Mouse (Mus musculus): Measurements from ENCODE around the gene Ctnnd2. TPM values are rescaled to one million over a fixed set of nuclear protein-coding genes. Genes with fewer than 3 reads are reported as not detected.

The Ctnnd2 gene
- total RNA-seq, 2 experiments from 2014 or later = 223 to 236 TPM

DNA sequence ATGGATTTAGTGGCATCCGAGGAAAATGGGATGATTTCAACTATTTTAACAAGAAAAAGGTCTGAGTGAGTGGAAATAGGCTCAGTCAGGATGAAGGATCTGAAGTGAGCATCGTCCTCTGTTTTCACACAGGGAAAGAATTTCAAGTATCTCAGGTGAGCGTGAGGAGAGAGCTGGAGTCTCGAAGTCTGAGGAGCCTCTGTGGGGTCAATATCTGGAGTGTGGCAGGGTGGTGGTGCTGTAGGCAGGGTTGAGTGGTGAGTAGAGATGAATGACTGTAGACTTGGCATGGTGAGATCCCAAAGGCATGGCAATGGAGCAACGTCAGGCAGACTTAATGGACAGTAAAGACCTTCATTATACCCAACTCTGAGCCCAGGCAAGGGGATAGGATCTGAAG is 529.2 kb downstream of the Ctnnd2 start:
- DNase-seq (ENCODE audit: low spot score in 2 of 2) = no peak

DNA sequence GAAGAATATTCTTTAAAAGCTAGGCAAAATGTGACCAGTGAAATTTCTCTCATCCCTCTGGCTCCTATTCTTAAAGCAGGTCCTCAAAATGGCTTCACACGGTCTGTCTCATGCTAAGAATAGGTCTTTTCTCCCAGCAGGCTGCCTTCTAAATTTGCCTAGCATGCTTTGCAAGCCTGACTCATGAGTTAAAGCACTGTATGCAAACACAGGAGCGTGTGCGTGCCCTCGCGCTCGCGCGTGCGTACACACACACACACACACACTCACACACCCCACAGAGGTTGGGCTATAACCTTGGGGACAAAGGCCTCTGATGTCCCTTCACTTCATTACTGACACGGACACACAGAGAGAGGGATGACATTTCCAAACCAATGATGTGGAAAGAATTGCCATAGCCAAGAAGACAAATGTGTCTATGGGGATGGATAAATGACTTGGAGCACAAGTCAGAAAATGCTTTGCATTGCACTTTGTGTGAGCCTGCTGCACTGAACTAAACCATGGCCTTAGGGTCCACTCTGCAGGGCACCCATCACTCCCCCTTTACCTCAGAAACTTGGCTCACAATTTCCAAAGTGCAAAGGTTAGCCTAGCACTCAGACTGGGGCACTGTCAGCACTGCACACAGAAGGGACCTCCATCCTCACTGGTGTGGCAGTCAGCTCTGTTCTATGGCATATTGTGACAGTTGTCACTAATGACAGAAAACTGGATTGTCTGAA is 536.8 kb downstream of the Ctnnd2 start:
- DNase-seq (ENCODE audit: low spot score in 2 of 2) = peak; percentile 28 to 55

DNA sequence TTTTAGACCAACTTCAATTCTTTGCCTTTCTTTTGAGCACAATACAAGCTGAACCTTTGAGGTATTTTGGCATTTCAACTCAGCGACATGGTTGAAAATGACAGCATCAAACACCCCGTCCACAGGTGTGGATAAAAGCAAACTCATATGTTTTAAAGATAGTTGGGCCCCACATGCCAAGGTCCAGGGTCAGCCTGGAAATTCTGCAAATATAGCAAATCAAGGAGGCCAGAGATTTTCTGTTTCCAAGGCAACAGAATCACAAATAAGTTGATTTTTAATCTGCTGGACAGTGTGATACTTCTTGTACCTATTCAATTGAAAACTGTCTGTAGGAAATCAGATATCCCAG is 537.3 kb downstream of the Ctnnd2 start:
- no peak for DNase-seq (ENCODE audit: low spot score in 2 of 2)

DNA sequence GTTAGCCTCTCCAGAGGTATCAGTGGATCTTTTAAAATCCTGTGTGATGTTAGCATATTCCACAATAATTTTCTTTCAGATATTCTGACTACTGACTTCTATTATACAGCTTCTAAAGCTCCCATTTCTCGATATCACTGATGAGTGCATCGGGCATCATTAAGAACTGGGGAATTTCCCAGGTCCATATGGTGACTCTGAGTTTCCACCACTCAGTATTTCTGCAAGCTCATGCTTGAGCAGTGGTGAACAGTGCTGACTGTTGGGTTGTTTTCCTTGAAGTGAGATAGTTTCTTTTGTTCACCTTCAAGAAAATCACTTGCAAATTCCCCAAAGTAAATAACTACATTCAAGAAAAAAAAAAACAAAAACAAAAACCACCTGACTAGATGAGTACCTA is 542.4 kb downstream of the Ctnnd2 start:
- no peak for DNase-seq (ENCODE audit: low spot score in 2 of 2)

- DNase-seq (ENCODE audit: low spot score in 2 of 2) = peak; percentile 14 to 15
These were observed 546.4 kb downstream of the Ctnnd2 start for GRCm38 (mm10) chr15:30718811-30719210.

GRCm38 (mm10) chr15:30719226-30719625 is 546.8 kb downstream of the Ctnnd2 start:
- peak; percentile 42 to 57 for DNase-seq (ENCODE audit: low spot score in 2 of 2)

DNA sequence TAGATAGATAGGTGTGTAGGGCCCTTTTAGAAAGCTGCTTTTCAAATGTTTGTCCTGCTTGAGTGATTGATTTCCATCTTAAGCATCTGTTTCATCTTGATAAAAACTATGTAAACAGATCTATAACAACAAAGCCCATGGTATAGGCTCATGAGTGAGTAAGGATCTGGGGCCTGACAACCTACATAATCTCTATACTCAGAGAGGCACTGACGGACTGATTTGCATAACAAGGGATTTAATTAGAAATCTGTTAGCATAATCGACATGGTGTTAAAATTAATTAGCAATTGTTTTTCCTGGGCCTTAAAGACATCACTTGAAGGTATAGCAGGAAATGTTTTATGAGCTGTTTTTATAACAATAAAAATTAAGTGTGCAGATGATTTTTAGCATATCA is 548.7 kb downstream of the Ctnnd2 start:
- no peak for DNase-seq (ENCODE audit: low spot score in 2 of 2)

- no peak for DNase-seq (ENCODE audit: low spot score in 2 of 2)
These were observed 553.7 kb downstream of the Ctnnd2 start for GRCm38 (mm10) chr15:30726066-30726465.

- DNase-seq (ENCODE audit: low spot score in 2 of 2) = no peak
These were observed 565.8 kb downstream of the Ctnnd2 start for GRCm38 (mm10) chr15:30738178-30738577.

GRCm38 (mm10) chr15:30740728-30741127 is 568.3 kb downstream of the Ctnnd2 start:
- peak; percentile 78 to 79 for DNase-seq (ENCODE audit: low spot score in 2 of 2)

DNA sequence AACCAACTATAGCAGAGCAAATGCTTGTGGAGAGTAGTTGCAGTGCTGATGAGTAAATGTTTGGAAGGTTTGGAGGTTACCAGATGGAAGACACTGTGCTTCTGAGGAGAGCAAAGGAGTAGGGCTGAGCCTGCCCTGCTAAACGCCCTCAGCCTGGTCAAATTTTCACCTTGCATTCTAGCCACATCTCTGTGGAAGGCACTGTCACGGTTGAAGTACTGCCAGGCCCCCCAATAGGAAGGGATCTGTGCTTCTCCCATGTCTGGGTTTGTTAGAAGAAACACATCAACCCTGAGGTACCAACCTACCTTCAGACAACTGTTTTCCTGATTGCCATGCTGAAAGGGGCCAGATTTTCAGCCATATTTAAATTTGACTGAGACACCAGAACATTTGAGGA is 585.6 kb downstream of the Ctnnd2 start:
- DNase-seq (ENCODE audit: low spot score in 2 of 2) = no peak

DNA sequence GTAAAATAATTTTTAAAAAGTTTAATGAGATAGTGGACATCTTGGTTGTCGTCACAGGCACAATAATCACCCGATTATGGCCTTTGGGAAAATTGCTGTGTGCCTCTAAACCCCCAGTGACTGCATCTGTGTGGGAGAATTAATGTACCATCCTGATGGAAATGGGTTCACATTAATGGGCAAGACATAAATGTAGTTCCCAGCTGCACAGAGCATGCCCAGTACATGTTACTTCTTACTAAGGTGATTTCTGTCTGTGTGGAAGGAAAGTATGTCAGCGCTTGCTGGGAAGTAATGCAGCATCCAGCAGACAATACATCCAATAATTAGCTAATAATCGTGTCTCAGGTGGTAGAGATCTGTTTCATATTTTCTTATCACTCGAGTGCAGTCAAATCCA is 589.8 kb downstream of the Ctnnd2 start:
- DNase-seq (ENCODE audit: low spot score in 2 of 2) = no peak

DNA sequence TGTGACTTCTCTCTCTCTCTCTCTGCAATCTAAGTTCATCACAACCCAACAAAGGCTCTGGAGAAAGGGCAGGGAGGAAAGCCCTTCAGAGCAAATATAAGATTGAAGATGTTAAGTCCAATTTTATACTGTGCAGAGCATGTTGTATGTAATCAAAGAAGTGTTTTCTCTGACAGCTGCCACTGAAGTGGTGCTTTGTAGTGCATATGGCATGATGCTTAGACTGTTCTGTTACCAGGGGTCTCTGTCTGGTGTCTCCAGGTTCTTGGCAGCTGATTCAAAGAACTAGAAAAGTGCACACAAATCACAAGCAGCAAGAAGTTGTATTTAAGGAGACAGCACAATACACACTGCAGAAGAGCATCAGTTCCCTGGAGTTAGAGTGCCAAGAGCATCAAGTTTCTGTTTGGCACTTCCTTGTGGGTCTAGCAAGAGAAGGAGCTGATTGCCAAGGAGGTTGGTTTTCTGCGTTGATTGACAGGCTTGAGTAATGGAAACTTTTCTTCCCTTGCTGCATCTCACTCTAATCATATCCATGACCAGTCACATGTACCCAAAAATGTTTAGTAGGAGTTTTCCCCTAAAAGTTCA is 590.4 kb downstream of the Ctnnd2 start:
- no peak for DNase-seq (ENCODE audit: low spot score in 2 of 2)

- no peak for DNase-seq (ENCODE audit: low spot score in 2 of 2)
These were observed 604.5 kb downstream of the Ctnnd2 start for GRCm38 (mm10) chr15:30776931-30777330.

- DNase-seq (ENCODE audit: low spot score in 2 of 2) = no peak
These were observed 605.4 kb downstream of the Ctnnd2 start for GRCm38 (mm10) chr15:30777801-30778200.

- no peak for DNase-seq (ENCODE audit: low spot score in 2 of 2)
These were observed 607.5 kb downstream of the Ctnnd2 start for GRCm38 (mm10) chr15:30779903-30780302.

- DNase-seq (ENCODE audit: low spot score in 2 of 2) = no peak
These were observed 608.6 kb downstream of the Ctnnd2 start for GRCm38 (mm10) chr15:30780977-30781376.

DNA sequence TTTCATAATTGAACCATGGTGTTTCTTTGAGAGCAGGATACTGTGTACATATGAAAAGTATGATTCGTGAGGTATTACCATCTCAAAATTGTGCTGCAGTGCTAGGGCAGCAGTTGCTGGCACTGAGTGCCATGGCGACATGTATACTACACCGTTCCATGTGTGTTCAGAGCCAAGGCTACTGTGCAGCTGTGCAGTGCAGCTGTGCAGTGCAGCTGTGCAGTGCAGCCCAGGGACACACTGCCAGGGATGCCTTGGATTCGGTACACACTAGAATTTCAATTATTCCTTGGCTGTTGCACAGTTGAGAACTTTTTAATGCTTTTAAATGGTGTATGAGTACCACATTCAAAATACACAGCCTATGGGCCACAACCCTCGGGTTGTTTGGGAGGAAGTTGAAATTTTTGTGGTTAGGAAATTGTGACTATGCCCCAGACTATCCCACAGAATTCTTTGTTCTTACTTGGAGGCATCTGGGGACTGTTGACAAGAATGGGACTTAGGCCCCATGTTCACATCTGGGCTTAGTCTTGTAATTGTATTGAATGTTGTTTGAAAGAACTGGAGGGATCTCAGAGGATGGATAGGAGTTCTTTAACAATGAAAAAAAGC is 613.4 kb downstream of the Ctnnd2 start:
- no peak for DNase-seq (ENCODE audit: low spot score in 2 of 2)

- DNase-seq (ENCODE audit: low spot score in 2 of 2) = no peak
These were observed 620.9 kb downstream of the Ctnnd2 start for GRCm38 (mm10) chr15:30793260-30793659.

- DNase-seq (ENCODE audit: low spot score in 2 of 2) = no peak
These were observed 623.3 kb downstream of the Ctnnd2 start for GRCm38 (mm10) chr15:30795723-30796122.

GRCm38 (mm10) chr15:30827424-30828263 is 655.3 kb downstream of the Ctnnd2 start:
- no peak for DNase-seq (ENCODE audit: low spot score in 2 of 2)
